Mouse (Mus musculus) heart, postnatal 0 days (tissue): ENCODE data around the gene Zfp334. TPM values are rescaled to one million over a fixed set of nuclear protein-coding genes. Genes with fewer than 3 reads are reported as not detected.

Experiments
- ATAC-seq: fragments of 200-750 bp; cut with Nextera tagmentation; 2 replicates; pipeline ENCODE4 v1.8.0; 2017; ENCODE audit warnings: low read depth, moderate number of reproducible peaks, moderate library complexity; ENCODE audit not compliant: insufficient read depth
- DNase-seq: peaks from one replicate; pipeline ENCODE4 v3.0.0-alpha.2; 2016; ENCODE audit warnings: low spot score
- H3K27ac ChIP-seq: fragments of 300-500 bp; sonication (generic); 2 replicates; pipeline ENCODE4 v1.5.1; 2014; ENCODE audit warnings: low read depth, mild to moderate bottlenecking
- H3K27me3 ChIP-seq: fragments of 300-500 bp; sonication (generic); 2 replicates; pipeline ENCODE4 v1.6.1; 2014; ENCODE audit warnings: low read length, mixed read lengths; ENCODE audit not compliant: control insufficient read depth, insufficient read depth
- H3K36me3 ChIP-seq: fragments of 300-500 bp; sonication (generic); replicated peaks from 2 replicates; pipeline ENCODE4 v1.6.1; 2014; ENCODE audit warnings: low read length, mixed read lengths; ENCODE audit not compliant: control insufficient read depth, insufficient read depth
- H3K4me1 ChIP-seq: fragments of 300-500 bp; sonication (generic); 2 replicates; pipeline ENCODE4 v1.6.1; 2014; ENCODE audit warnings: antibody characterized with exemption; ENCODE audit not compliant: control insufficient read depth, insufficient read depth
- H3K4me2 ChIP-seq: fragments of 300-500 bp; sonication (generic); 2 replicates; pipeline ENCODE4 v1.6.1; 2014; ENCODE audit warnings: low read depth, mild to moderate bottlenecking, low read length, moderate library complexity
- H3K4me3 ChIP-seq: fragments of 300-500 bp; sonication (generic); 2 replicates; pipeline ENCODE4 v1.5.1; 2014; ENCODE audit warnings: low read depth, low read length
- H3K9ac ChIP-seq: fragments of 300-500 bp; sonication (generic); replicated peaks from 2 replicates; pipeline ENCODE4 v1.6.1; 2014; ENCODE audit warnings: low read depth, low read length, mixed read lengths
- H3K9me3 ChIP-seq: fragments of 300-500 bp; sonication (generic); replicated peaks from 2 replicates; pipeline ENCODE4 v1.6.1; 2016; ENCODE audit warnings: low read length; ENCODE audit not compliant: control insufficient read depth
- CTCF ChIP-seq: IDR thresholded peaks from 2 replicates; pipeline ENCODE4 v1.5.1; 2016; ENCODE audit warnings: antibody characterized with exemption, control low read depth, low read depth
- EP300 ChIP-seq: IDR thresholded peaks from 2 replicates; pipeline ENCODE4 v1.6.1; 2016; ENCODE audit warnings: antibody characterized with exemption, low read depth
- WGBS: fragments of 180-500 bp; shearing (Covaris S2); extraction: QIAGEN DNeasy Blood & Tissue Kit; methylation state at CpG from one replicate; pipeline ENCODE4 v1.1.7; 2014; 5-methylcytosine and 5-hydroxymethylcytosine counted together
- polyA plus RNA-seq: library from polyadenylated mRNA; unstranded; fragments of >200 nt; fragmentation: Nextera tagmentation; extraction: Ambion mirVana; gene quantifications from 2 replicates; pipeline ENCODE4 v1.2.1, GENCODE M21; 2015
- total RNA-seq: library from RNA; depleted of rRNA; stranded (reverse); fragments of >200 nt; gene quantifications from 2 replicates; pipeline ENCODE4 v1.2.3, GENCODE M21; 2014; ENCODE audit warnings: low replicate concordance

Zfp334 gene
- total and polyA plus RNA-seq, 2 experiments from 2014 or later, result 1.4 to 3.3 TPM

DNA sequence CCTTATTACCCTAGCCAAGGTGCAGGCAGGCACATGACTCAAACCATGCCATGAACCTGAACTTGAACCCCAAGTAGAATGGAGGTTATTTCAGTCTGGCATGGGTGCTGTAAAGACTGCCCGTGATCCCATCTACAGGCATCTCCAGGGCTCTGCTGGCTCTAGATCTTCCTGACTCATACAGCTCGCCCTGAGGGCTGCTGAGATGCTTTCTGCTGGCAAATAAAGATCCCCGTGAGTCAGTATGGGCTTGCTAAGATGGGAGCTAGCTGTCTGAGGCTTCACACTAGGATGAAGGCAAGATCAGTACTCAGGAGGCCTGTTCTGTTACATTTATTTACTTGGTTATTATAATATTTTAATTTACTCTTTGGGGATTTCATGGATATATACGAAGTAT, 4.1 kb upstream of the Zfp334 start:
- ATAC-seq (no peak), DNase-seq (no peak)
- Histone ChIP-seq H3K9me3 (no peaks in the 10 kb centered on the region), H3K27me3 (no peaks in the 10 kb centered on the region), H3K27ac (no peak overlapping the region), H3K36me3 (no peaks in the 10 kb centered on the region), H3K4me3 (no peak overlapping the region), H3K4me1 (peaks cover 7% of the 10 kb centered on the region; the same call in 1 of the 2 replicates), H3K9ac (no peak overlapping the region), H3K4me2 (no peak overlapping the region)
- no peak for TF ChIP-seq EP300
- no peak for TF ChIP-seq CTCF
- WGBS, result 75% methylated on average over 4 of the region's 4 CpGs

DNA sequence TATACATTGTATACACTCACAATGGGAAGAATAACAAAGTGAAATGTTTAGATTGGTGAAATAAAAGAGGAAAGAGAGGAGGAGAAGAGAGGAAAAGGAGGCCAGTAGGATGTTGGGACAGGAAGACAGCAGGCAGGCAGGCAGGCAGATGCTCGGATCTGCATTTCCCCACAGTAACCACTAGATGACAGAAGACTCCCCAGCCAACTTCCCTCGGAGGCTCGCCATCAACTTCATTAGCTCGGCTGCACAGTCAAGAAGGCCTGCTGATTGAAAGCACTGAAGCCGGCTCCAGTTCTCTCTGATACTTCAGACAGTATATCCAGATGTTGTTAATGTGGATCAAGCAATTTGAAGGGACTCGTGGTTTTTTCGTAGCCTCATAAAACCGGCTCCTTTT, 3.5 kb upstream of the Zfp334 start:
- Histone ChIP-seq H3K9me3 (no peaks in the 10 kb centered on the region), H3K4me2 (no peak overlapping the region), H3K36me3 (peaks cover 2% of the 10 kb centered on the region; the same call in 1 of the 2 replicates), H3K27me3 (no peaks in the 10 kb centered on the region), H3K27ac (no peak overlapping the region), H3K4me1 (peaks cover 9% of the 10 kb centered on the region; the same call in 1 of the 2 replicates), H3K4me3 (no peak overlapping the region), H3K9ac (no peak overlapping the region)
- no peak for TF ChIP-seq EP300
- peak; percentile 77 for TF ChIP-seq CTCF
- peak; percentile 66 for DNase-seq
- ATAC-seq, result no peak
- 14% methylated on average over 8 of the region's 8 CpGs for WGBS

DNA sequence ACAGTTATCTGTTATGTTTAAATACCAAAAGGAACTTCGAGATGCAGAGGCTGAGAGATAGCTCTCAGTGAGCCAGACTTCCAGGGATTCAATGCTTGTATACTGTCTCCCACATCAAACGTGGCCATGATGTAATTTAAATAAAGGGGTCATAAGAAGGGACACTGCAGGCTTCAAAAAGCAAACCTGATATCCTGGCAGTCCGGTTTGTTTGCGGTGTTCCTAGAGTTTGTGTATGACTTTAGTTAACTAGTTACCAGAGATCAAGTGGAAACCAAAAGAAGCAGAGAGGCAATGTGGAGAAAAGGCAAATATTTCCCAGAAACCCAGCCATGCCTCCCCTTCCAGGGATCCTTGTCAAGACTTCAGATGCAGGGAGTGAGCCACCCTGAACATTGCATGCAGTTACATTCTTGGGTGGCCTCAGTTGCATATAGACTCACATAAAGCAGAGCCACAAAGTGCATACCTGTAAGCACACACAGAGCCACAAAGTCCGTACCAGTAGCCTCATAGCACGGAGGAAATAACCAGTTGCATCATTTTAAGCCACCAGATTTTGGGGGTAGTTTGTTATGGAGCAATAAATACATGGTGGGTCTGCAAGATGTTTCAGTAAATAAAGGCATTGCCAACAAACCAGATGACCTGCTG, 1.4 kb upstream of the Zfp334 start:
- no peaks in the 10 kb centered on the region for H3K9me3 ChIP-seq
- ATAC-seq (no peak), DNase-seq (no peak)
- WGBS, result 70% methylated on average over 6 of the region's 6 CpGs
- no peak for TF ChIP-seq EP300
- TF ChIP-seq CTCF, result no peak
- H3K27ac ChIP-seq, result no peak overlapping the region
- peaks cover 23% of the 10 kb centered on the region for H3K36me3 ChIP-seq
- no peak overlapping the region for H3K9ac ChIP-seq
- no peak overlapping the region for H3K4me2 ChIP-seq
- peaks cover 9% of the 10 kb centered on the region; the same call in 1 of the 2 replicates for H3K4me1 ChIP-seq
- H3K4me3 ChIP-seq, result no peak overlapping the region
- no peaks in the 10 kb centered on the region for H3K27me3 ChIP-seq

DNA sequence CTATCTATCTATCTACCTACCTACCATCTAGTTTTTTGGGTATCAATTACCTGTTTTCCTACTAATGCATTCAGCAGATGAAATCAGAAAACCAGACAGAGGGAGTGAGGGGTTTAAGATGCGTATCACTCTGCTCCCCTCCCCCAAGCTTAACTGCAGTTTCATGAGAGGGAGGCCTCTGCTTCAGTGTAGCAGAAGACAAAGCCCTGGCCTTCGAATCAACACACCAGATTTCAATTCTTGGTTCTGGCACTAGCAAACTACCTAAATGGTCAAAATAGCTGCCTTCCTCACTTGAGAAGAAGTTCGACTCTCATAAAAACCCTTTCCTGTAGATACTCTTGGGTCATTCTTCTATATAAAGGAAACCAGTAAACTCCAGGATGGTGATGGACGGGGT, 689 bp downstream of the Zfp334 start:
- 17% methylated on average over 4 of the region's 4 CpGs for WGBS
- no peak for TF ChIP-seq CTCF
- TF ChIP-seq EP300, result no peak
- no peak for DNase-seq
- H3K9ac ChIP-seq, result peak overlapping the region; percentile 75
- no peaks in the 10 kb centered on the region for H3K27me3 ChIP-seq
- H3K36me3 ChIP-seq, result peaks cover 43% of the 10 kb centered on the region
- peak overlapping the region; percentile 73; the same call in 1 of the 2 replicates for H3K27ac ChIP-seq
- H3K4me2 ChIP-seq, result peak overlapping the region; percentile 95
- H3K9me3 ChIP-seq, result no peaks in the 10 kb centered on the region
- H3K4me3 ChIP-seq, result peak overlapping the region; percentile 77
- no peak for ATAC-seq
- H3K4me1 ChIP-seq, result peaks cover 9% of the 10 kb centered on the region; the same call in 1 of the 2 replicates

DNA sequence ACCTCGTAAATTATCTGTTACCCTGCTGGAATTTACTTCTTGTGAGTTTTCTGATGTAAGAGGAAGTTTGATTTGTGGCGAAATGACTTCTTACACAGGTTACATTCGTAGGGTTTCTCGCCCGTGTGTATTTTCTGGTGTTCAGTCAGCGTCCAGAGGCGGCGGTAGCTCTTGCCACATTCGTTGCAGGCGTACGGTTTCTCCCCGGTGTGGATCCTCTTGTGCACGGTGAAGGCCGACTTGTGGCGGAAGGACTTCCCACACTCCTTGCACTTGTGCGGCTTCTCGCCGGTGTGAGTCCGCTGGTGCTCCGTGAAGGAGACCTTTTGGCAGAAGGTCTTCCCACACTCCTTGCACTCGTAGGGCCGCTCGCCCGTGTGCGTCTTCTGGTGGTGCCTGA, 8.0 kb downstream of the Zfp334 start:
- WGBS, result 96% methylated on average over 25 of the region's 25 CpGs
- no peak for ATAC-seq

DNA sequence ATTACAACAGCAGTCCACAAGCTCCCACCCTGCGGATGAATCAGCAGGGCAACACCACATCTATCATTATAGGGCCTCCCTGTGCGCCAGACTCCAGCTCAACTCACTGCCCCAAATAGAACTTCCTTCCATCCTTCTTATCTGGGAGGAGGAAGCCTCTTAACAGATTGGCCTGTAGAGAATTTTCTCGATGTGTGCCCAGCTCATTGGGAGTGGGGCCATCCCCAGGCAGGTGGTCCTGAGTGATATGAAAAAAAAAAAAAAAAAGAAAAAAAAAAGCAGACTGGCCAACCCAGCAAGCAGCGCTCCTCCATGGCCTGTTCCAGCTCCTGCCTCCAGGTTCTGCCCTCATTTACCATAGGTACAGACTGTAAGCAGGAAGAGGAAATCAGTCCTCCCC, 12.1 kb downstream of the Zfp334 start:
- ATAC-seq, result no peak
- H3K9ac ChIP-seq, result no peak overlapping the region
- TF ChIP-seq EP300 (no peak), CTCF (no peak)
- 39% methylated on average over 4 of the region's 4 CpGs for WGBS
- no peaks in the 10 kb centered on the region for H3K27me3 ChIP-seq
- H3K36me3 ChIP-seq, result peaks cover 37% of the 10 kb centered on the region
- peaks cover 11% of the 10 kb centered on the region for H3K9me3 ChIP-seq
- H3K4me2 ChIP-seq, result no peak overlapping the region
- no peak overlapping the region for H3K4me3 ChIP-seq
- H3K27ac ChIP-seq, result no peak overlapping the region
- no peaks in the 10 kb centered on the region for H3K4me1 ChIP-seq
- DNase-seq, result no peak

More for the DNA sequence above, 8.0 kb downstream of the Zfp334 start:
- TF ChIP-seq EP300 (no peak), CTCF (no peak)
- Histone ChIP-seq H3K4me2 (no peak overlapping the region), H3K27me3 (no peaks in the 10 kb centered on the region), H3K9me3 (peaks cover 24% of the 10 kb centered on the region), H3K9ac (no peak overlapping the region), H3K4me1 (no peaks in the 10 kb centered on the region), H3K36me3 (peaks cover 78% of the 10 kb centered on the region), H3K4me3 (no peak overlapping the region), H3K27ac (no peak overlapping the region)
- no peak for DNase-seq
